Mouse (Mus musculus): ENCODE measurements at regions not wholly inside any gene's neighbourhood (a gene's known extent, or its start where the extent isn't known, plus 50 kb on each side); places are given as distances from the start of the nearest gene placed in this dataset.

DNA sequence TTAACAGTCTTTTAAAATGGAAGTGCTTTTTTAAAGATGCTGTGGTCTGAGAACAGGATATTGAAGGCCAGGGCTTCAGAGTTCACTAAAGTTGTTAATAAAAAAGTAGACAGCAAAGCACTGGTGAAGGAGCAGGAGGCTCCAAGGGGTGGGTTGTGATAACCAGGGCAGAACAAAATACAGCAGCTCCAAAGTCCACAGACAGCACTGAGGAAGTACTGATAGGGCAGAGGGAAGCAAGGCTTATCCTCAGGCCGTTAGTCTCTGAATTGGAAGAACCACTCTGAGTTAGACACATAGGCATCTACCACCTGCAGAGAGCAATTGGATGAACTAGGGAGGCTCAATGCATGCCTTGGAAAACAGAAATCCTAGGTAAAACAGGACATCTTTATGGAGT, 62.1 kb downstream of the P2ry1 start:
- no peak for DNase-seq

DNA sequence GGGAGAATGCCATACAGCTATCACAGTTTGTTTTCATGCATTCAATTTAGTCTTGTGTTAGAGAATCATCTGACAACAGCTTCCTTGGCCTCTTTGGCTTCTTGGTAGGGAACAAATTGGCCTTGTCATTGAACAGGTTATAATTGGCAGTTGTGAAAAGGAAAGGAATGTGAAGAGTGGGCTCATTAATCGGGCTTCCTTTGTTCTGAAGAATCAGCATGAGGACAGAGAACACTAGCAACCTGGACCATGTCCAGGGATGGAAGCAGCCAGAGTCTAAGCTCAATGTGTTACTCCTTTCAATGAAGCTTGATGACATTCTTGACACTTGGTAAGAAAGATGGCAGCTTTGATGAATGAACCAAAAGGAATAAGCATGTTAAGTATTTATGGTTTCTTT, 64.5 kb downstream of the P2ry1 start:
- DNase-seq = no peak

DNA sequence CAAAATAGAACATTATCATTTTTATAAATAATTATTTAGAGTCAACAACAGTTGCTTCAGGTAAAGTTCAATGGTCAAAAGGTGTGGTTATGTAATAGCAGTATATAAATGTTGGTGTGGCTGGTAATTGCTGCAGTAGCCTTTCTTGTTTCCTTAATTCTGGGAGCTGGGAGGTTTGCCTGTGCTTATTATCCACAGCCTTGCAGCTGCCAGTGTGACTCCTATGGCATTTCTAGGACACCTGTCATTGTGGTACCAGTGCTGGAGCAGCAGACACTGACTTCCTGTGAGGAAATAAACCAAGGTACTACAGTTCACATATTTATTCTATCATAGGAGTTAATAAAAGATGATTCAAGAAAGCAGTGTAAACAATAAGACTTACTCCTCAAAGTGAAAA, 65.6 kb downstream of the P2ry1 start:
- no peak for DNase-seq

- DNase-seq = no peak
These were observed 68.4 kb downstream of the P2ry1 start for GRCm38 (mm10) chr3:61071041-61071440.

DNA sequence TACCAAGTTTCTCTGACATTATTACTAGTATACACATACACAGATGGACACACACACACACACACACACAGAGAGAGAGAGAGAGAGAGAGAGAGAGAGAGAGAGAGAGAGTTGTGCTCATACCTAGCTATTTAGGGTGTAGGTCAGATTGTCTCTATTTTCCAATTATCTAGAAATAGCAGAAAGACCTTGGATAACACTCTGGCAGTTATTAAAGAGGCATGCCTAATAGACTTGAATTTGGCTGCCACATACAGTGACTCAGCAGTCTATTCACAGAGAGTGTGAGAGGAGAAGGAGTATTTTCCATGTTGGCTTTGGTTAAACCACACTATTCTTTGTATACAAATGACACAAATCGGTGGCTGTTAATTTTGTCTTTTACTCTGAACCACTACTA, 69.7 kb downstream of the P2ry1 start:
- no peak for DNase-seq

- no peak for DNase-seq
These were observed 70.5 kb downstream of the P2ry1 start for GRCm38 (mm10) chr3:61073103-61073502.

DNA sequence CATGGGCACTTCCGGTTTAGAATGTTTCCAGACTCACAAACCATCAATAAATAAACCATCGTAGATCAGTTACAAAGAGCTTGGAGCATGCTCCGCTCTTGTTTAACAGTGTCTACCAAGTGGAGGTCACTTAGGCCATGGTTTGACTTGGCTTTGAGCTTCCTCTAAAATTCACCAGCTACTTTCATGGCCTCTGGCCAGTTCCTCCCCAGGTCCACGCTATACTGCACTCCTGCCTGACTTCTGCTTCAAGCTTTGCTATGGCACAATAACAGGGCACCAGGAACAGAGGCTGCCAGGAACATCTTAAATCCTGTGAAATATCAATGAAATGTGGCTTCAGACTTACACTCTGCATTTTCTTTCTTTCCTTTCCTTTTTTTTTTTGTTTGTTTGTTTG, 71.2 kb downstream of the P2ry1 start:
- no peak for DNase-seq

- no peak for DNase-seq
These were observed 73.2 kb downstream of the P2ry1 start for GRCm38 (mm10) chr3:61075839-61076238.

- DNase-seq = no peak
These were observed 87.3 kb downstream of the P2ry1 start for GRCm38 (mm10) chr3:61089931-61090330.

- no peak for DNase-seq
These were observed 89.4 kb downstream of the P2ry1 start for GRCm38 (mm10) chr3:61092031-61092430.

DNA sequence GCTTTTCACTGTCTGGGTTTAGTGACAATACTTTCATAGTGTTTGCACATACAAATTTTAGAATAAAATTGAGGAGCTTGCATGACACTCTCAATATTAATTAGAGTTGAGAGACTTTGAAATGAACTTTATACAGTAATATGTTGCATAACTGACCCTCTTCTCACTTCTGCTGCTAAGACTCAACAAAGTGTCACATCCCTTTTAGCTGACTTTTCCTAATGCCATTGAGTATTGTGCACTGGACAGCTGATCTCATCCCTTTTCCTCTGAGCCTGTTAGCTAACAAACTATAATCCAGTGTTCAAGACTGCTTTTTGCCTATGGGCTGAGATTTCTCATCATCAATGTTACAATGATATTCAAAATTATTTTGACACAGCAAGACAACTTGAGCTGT, 113.8 kb downstream of the P2ry1 start:
- DNase-seq = no peak

DNA sequence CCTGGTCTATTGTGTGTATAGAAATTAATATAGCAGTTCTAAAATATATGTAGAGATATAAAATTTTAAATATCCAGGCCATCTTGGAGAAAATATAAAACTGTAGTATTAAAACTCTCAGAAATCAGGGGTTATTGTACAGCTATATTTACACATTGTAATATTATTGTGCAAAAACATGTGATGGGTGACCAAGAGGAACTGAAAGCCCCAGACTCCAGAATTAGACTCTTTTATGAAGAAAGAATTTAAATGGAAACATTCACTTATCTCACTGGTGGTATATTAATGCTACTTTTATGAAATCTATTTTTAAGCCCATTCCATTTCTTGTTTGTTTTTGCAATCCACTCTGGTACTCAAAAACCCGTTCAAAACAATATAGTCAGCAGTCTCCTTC, 130.5 kb downstream of the P2ry1 start:
- no peak for DNase-seq

GRCm38 (mm10) chr3:61154087-61154486, 151.5 kb downstream of the P2ry1 start:
- no peak for DNase-seq

- no peak for DNase-seq
These were observed 157.2 kb downstream of the P2ry1 start for GRCm38 (mm10) chr3:61159811-61160210.

GRCm38 (mm10) chr3:61161384-61161783, 158.8 kb downstream of the P2ry1 start:
- DNase-seq = no peak

- peak; percentile 22 for DNase-seq
These were observed 175.6 kb upstream of the Rap2b start for GRCm38 (mm10) chr3:61185789-61186188.

- DNase-seq = no peak
These were observed 172.8 kb upstream of the Rap2b start for GRCm38 (mm10) chr3:61188662-61189061.

- DNase-seq = no peak
These were observed 144.9 kb upstream of the Rap2b start for GRCm38 (mm10) chr3:61216562-61216961.

- no peak for DNase-seq
These were observed 136.9 kb upstream of the Rap2b start for GRCm38 (mm10) chr3:61224505-61224904.

DNA sequence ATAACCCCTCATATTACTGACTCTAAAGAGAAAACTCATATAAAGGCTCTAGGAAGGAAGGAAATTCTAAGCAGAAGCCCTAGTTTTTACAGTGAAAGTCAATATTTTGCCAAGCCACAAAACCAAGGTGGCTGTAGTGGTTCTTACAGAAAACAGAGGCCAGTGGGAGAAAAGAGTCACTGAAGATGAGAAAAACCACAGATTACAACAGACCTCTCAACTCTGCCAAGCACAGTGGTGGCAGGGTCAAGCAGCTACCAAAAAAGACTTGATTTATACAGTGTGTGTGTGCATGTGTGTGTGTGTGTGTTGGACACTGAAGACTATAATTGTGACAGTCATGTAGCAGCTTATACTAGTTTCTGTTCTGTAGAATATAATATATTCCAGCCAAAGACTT, 136.4 kb upstream of the Rap2b start:
- DNase-seq = no peak

DNA sequence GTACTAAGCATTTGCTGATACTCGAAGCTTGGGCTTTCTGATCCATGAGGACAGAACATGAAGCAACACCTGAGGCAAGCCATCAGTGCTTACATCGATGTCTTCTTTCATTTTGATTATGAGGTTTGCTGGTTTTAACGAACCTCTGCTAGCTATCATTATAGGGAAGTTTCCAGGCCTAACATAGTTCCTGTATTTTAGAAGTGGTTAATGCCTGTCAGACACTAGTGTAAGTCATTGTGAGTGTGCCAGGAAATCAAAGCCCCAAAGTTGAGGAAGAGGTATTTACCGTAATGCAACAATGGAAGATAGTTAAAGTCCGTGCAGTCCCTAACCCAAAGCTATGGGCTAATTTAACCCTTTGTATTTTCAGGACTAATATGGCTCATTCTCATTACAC, 120.1 kb upstream of the Rap2b start:
- no peak for DNase-seq

GRCm38 (mm10) chr3:61243876-61244527, 117.4 kb upstream of the Rap2b start:
- peak; percentile 55 for DNase-seq

- no peak for DNase-seq
These were observed 115.0 kb upstream of the Rap2b start for GRCm38 (mm10) chr3:61246429-61246828.

- DNase-seq = peak; percentile 18
These were observed 114.1 kb upstream of the Rap2b start for GRCm38 (mm10) chr3:61247344-61247743.

- DNase-seq = no peak
These were observed 106.2 kb upstream of the Rap2b start for GRCm38 (mm10) chr3:61255232-61255631.

DNA sequence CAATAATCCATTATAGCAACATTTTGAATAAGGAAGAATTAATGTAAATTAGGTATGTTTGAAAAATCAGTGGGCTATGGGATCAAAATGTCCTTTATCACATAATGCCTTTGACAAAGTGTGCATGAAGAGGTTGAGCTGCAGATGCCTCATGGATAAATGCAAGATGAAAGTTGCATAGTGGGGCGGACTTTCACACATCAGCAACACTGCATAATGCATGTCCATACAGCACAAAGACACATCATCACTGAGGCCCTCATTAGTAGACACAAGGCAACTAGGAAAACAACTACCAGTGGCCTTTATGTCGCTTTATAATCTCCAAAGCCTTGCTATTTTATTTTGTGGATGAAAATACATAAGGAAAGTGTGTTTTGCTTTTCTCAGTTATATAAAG, 105.8 kb upstream of the Rap2b start:
- DNase-seq = no peak
